Mouse (Mus musculus) ES-E14 (cell line): ENCODE data around the gene Eef1g. TPM values are rescaled to one million over a fixed set of nuclear protein-coding genes. Genes with fewer than 3 reads are reported as not detected.

Experiments
- DNase-seq: peaks from one replicate; pipeline ENCODE4 v3.0.0-alpha.2; 2013; ENCODE audit warnings: low read depth, low spot score
- H3K27ac ChIP-seq: 2 replicates; pipeline ENCODE4 v1.5.1; 2012; ENCODE audit warnings: low read depth, mild to moderate bottlenecking, low read length, moderate library complexity, mixed read lengths; ENCODE audit not compliant: poor library complexity, insufficient read depth, severe bottlenecking
- H3K36me3 ChIP-seq: 2 replicates; pipeline ENCODE4 v1.6.1; 2012; ENCODE audit warnings: mild to moderate bottlenecking, low read length, moderate library complexity, mixed read lengths; ENCODE audit not compliant: control insufficient read depth, poor library complexity, insufficient read depth, severe bottlenecking
- H3K4me1 ChIP-seq, 2 experiments: fragments of 150-350 bp in 1 of 2; sonication (generic) in 1 of 2; 2 replicates each; pipeline ENCODE4 v1.6.1; 2012; ENCODE audit warnings: low read length in 2 of 2, mild to moderate bottlenecking in 1 of 2, mixed read lengths in 1 of 2; ENCODE audit not compliant: control insufficient read depth in 2 of 2, insufficient read depth in 2 of 2, poor library complexity in 1 of 2
- H3K4me3 ChIP-seq, 2 experiments: fragments of 150-350 bp in 1 of 2; sonication (generic) in 1 of 2; 2 replicates each; pipeline ENCODE4 v1.5.1; 2012; ENCODE audit warnings: low read length in 2 of 2, low read depth in 1 of 2, mild to moderate bottlenecking in 1 of 2, mixed read lengths in 1 of 2; ENCODE audit not compliant: insufficient read depth in 1 of 2, poor library complexity in 1 of 2, severe bottlenecking in 1 of 2
- H3K9ac ChIP-seq: 2 replicates; pipeline ENCODE4 v1.6.1; 2012; ENCODE audit warnings: low read depth, mild to moderate bottlenecking, low read length, mixed read lengths; ENCODE audit not compliant: poor library complexity, insufficient read depth, severe bottlenecking
- H3K9me3 ChIP-seq: fragments of 150-350 bp; sonication (generic); 2 replicates; pipeline ENCODE4 v1.6.1; 2012; ENCODE audit warnings: low read depth, mild to moderate bottlenecking, low read length; ENCODE audit not compliant: control insufficient read depth, insufficient read depth
- CHD2 ChIP-seq: IDR thresholded peaks from 2 replicates; pipeline ENCODE4 v1.6.1; 2014; ENCODE audit warnings: mild to moderate bottlenecking, low read depth, low read length, inconsistent platforms
- HCFC1 ChIP-seq: IDR thresholded peaks from 2 replicates; pipeline ENCODE4 v1.6.1; 2012; ENCODE audit warnings: low read length, inconsistent platforms, borderline replicate concordance; ENCODE audit not compliant: insufficient read depth
- MAFK ChIP-seq: IDR thresholded peaks from 2 replicates; pipeline ENCODE4 v1.6.1; 2014; ENCODE audit warnings: mild to moderate bottlenecking, low read depth, low read length, inconsistent platforms; ENCODE audit not compliant: insufficient read depth
- ZC3H11A ChIP-seq: IDR thresholded peaks from 2 replicates; pipeline ENCODE4 v1.6.1; 2012; ENCODE audit warnings: low read depth, mild to moderate bottlenecking, inconsistent platforms, low read length, borderline replicate concordance
- ZNF384 ChIP-seq: IDR thresholded peaks from 2 replicates; pipeline ENCODE4 v1.6.1; 2012; ENCODE audit warnings: low read depth, low read length, inconsistent platforms
- in situ Hi-C, 2 experiments: fragments of 600-800 bp; cut with MboI; formaldehyde crosslinking; loops; one replicate each; pipeline ENCODE4 v1.15.1; 2025; ENCODE audit warnings: low sequenced_read_pairs in 2 of 2, inconsistent platforms in 1 of 2; ENCODE audit not compliant: unreplicated experiment in 2 of 2
- total RNA-seq: library from RNA; depleted of rRNA; stranded (reverse); fragments of 300-350 nt; gene quantifications from 2 replicates; pipeline ENCODE4 v1.2.3, GENCODE M21; 2012

Gene Eef1g
- total RNA-seq, 1 experiment = 1,417 TPM

GRCm38 (mm10) chr19:8946929-8947328 lies 19.9 kb upstream of the Eef1g start:
- Histone ChIP-seq H3K4me1 (peaks cover 5 to 6% of the 10 kb centered on the region in 2 experiments; a peak in 3 of 4 replicates), H3K9me3 (no peaks in the 10 kb centered on the region), H3K36me3 (peaks cover 61% of the 10 kb centered on the region), H3K4me3 (no peak overlapping the region), H3K9ac (no peak overlapping the region), H3K27ac (no peak overlapping the region)
- TF ChIP-seq CHD2 (no peak), ZC3H11A (no peak), MAFK (no peak), ZNF384 (no peak), HCFC1 (no peak)
- no peak for DNase-seq
- in situ Hi-C loops = no loop called here

GRCm38 (mm10) chr19:8950190-8950589 lies 16.7 kb upstream of the Eef1g start:
- no peak for DNase-seq
- H3K4me1 ChIP-seq = no peaks in the 10 kb centered on the region
- H3K9ac ChIP-seq = no peak overlapping the region
- H3K4me3 ChIP-seq = no peak overlapping the region
- in situ Hi-C loops = no loop called here
- no peak for TF ChIP-seq HCFC1
- TF ChIP-seq ZC3H11A = no peak
- no peak for TF ChIP-seq ZNF384
- H3K27ac ChIP-seq = no peak overlapping the region
- H3K9me3 ChIP-seq = no peaks in the 10 kb centered on the region
- H3K36me3 ChIP-seq = peaks cover 57% of the 10 kb centered on the region

GRCm38 (mm10) chr19:8952241-8952640 lies 14.6 kb upstream of the Eef1g start:
- Histone ChIP-seq H3K27ac (no peak overlapping the region), H3K9me3 (no peaks in the 10 kb centered on the region), H3K4me3 (no peak overlapping the region), H3K36me3 (peaks cover 42% of the 10 kb centered on the region), H3K9ac (no peak overlapping the region), H3K4me1 (no peaks in the 10 kb centered on the region)
- DNase-seq = no peak
- TF ChIP-seq ZNF384 = no peak
- no peak for TF ChIP-seq ZC3H11A
- no peak for TF ChIP-seq CHD2
- TF ChIP-seq MAFK = no peak
- no peak for TF ChIP-seq HCFC1
- in situ Hi-C loops = no loop called here

GRCm38 (mm10) chr19:8953135-8954039 lies 13.5 kb upstream of the Eef1g start, which contains the start of gene Tut1:
Gene Tut1 (plus strand): TSS chr19:8953847.
- Histone ChIP-seq H3K9me3 (no peaks in the 10 kb centered on the region), H3K27ac (peak within 1 kb of the TSS; percentile 87), H3K36me3 (peaks cover 30% of the 10 kb centered on the region), H3K4me3 (peak within 1 kb of the TSS; percentile 95 to 97), H3K9ac (peak within 1 kb of the TSS; percentile 97), H3K4me1 (no peaks in the 10 kb centered on the region)
- in situ Hi-C loops = no loop called here
- TF ChIP-seq CHD2 (peak; percentile 83; the same call in 1 of the 2 replicates), ZNF384 (no peak), HCFC1 (peak; percentile 93), ZC3H11A (no peak), MAFK (0 out of 2 replicates have a peak, but pooled peaks have one; percentile 19)
- peak; percentile 96 for DNase-seq

GRCm38 (mm10) chr19:8954171-8954570 lies 12.7 kb upstream of the Eef1g start:
- no peaks in the 10 kb centered on the region for H3K9me3 ChIP-seq
- in situ Hi-C loops = no loop called here
- H3K4me3 ChIP-seq = peak overlapping the region; percentile 95 to 97
- no peak for TF ChIP-seq CHD2
- no peak for TF ChIP-seq ZNF384
- TF ChIP-seq MAFK = no peak
- no peak for TF ChIP-seq HCFC1
- TF ChIP-seq ZC3H11A = no peak
- H3K27ac ChIP-seq = no peak overlapping the region
- H3K9ac ChIP-seq = peak overlapping the region; percentile 97
- no peaks in the 10 kb centered on the region for H3K4me1 ChIP-seq
- DNase-seq = no peak
- H3K36me3 ChIP-seq = peaks cover 29% of the 10 kb centered on the region
